Mouse (Mus musculus) bone marrow macrophage, adult 2 months (primary cell): ENCODE results near the gene Dpep3.

Experiments
- CTCF ChIP-seq: IDR thresholded peaks from 2 replicates; pipeline ENCODE4 v1.5.1; 2012; ENCODE audit warnings: low read depth, mild to moderate bottlenecking, low read length, moderate library complexity
- POLR2A ChIP-seq: IDR thresholded peaks from 2 replicates; pipeline ENCODE4 v1.6.1; 2012; ENCODE audit warnings: mild to moderate bottlenecking, low read depth, low read length, borderline replicate concordance

GRCm38 (mm10) chr8:105961101-105961500, 18.1 kb downstream of the Dpep3 start:
- TF ChIP-seq CTCF (no peak), POLR2A (no peak)
